Mouse (Mus musculus) stomach, embryonic 16.5 days (tissue): Measurements from ENCODE around the gene Meox1. TPM values are rescaled to one million over a fixed set of nuclear protein-coding genes. Genes with fewer than 3 reads are reported as not detected.

Source experiments
- ATAC-seq: fragments of 200-750 bp; cut with Nextera tagmentation; 2 replicates; pipeline ENCODE4 v1.8.0; 2017; ENCODE audit warnings: moderate number of reproducible peaks, moderate TSS enrichment; ENCODE audit not compliant: insufficient read depth, low FRiP score
- H3K27ac ChIP-seq: fragments of 300-500 bp; sonication (generic); 2 replicates; pipeline ENCODE4 v1.5.1; 2014; ENCODE audit warnings: low read length
- H3K27me3 ChIP-seq: fragments of 300-500 bp; sonication (generic); 2 replicates; pipeline ENCODE4 v1.6.1; 2014; ENCODE audit warnings: low read length, control low read depth, mixed read lengths; ENCODE audit not compliant: control insufficient read depth, insufficient read depth
- H3K36me3 ChIP-seq: fragments of 300-500 bp; sonication (generic); 2 replicates; pipeline ENCODE4 v1.6.1; 2014; ENCODE audit warnings: low read length; ENCODE audit not compliant: control insufficient read depth, insufficient read depth
- H3K4me1 ChIP-seq: fragments of 300-500 bp; sonication (generic); 2 replicates; pipeline ENCODE4 v1.6.1; 2014; ENCODE audit warnings: low read length, control low read depth, mixed read lengths; ENCODE audit not compliant: control insufficient read depth, insufficient read depth
- H3K4me2 ChIP-seq: fragments of 300-500 bp; sonication (generic); 2 replicates; pipeline ENCODE4 v1.6.1; 2014; ENCODE audit warnings: low read depth, low read length, mixed read lengths
- H3K4me3 ChIP-seq: fragments of 300-500 bp; sonication (generic); replicated peaks from 2 replicates; pipeline ENCODE4 v1.5.1; 2014; ENCODE audit warnings: mild to moderate bottlenecking, low read length
- H3K9ac ChIP-seq: fragments of 300-500 bp; sonication (generic); 2 replicates; pipeline ENCODE4 v1.6.1; 2014; ENCODE audit warnings: low read length
- H3K9me3 ChIP-seq: fragments of 300-500 bp; sonication (generic); replicated peaks from 2 replicates; pipeline ENCODE4 v1.6.1; 2016; ENCODE audit warnings: low read length, control low read depth; ENCODE audit not compliant: control insufficient read depth
- WGBS: fragments of 180-500 bp; shearing (Covaris S2); extraction: QIAGEN DNeasy Blood & Tissue Kit; methylation state at CpG from one replicate; pipeline ENCODE4 v1.1.7; 2014; 5-methylcytosine and 5-hydroxymethylcytosine counted together
- polyA plus RNA-seq: library from polyadenylated mRNA; unstranded; fragments of >200 nt; fragmentation: Nextera tagmentation; extraction: Ambion mirVana; gene quantifications from 2 replicates; pipeline ENCODE4 v1.2.1, GENCODE M21; 2015

Meox1 gene
- polyA plus RNA-seq, 1 experiment from 2014 or later: 6.0 TPM

DNA sequence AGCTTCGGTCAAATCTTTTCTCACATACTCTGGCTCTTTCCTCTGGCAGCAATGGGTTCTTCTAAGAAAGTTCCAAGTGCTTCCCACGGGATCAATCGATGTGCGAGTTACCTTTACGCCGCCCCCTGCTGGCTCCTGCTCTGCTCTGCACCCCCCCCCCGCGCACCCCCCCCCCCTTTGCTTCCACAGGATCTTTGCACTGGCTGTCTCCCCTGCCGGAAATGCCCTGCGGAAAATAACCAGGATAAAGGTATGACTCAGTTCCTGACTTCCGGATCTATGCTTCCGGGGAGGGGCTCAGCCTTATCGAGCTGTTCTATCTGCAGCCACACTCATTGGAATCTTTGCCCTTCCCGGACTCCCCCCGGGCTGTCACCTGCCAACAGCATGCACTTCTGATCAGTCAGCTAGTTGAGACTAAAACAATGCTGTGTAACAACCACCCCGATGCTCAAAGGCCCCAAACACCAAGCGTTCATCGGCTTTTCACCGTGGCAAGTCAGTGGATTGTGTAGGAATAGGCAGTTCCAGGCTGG lies 30.3 kb upstream of the Meox1 start:
- Histone ChIP-seq H3K27me3 (no peaks in the 10 kb centered on the region), H3K4me3 (no peak overlapping the region), H3K4me1 (0 out of 2 replicates have a peak, but pooled peaks cover 3% of the 10 kb centered on the region), H3K27ac (no peak overlapping the region), H3K9me3 (no peaks in the 10 kb centered on the region), H3K36me3 (no peaks in the 10 kb centered on the region), H3K4me2 (no peak overlapping the region), H3K9ac (no peak overlapping the region)
- 73% methylated on average over 17 of the region's 19 CpGs for WGBS
- ATAC-seq: no peak

DNA sequence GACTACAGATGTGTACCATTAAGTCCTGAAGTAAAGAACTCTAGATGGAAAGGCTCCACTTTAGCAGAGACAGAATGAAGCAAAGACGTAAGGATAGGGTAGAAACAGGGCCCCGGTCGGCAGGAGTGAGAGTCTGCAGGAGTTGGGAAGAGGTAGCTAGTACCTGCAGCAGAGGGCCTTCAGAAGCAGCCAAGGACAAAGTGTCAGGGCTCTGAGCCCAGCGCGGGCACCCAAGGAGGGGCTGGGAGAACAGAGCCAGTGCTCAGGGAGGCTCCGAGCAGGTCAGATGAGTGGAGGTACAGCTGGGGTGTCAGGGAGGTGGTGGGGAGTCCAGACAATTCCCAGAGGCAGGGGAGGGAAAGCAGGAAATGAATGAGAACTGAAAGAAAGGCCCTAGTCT lies 29.8 kb upstream of the Meox1 start:
- H3K4me1 ChIP-seq: 0 out of 2 replicates have a peak, but pooled peaks cover 3% of the 10 kb centered on the region
- H3K4me3 ChIP-seq: no peak overlapping the region
- H3K4me2 ChIP-seq: no peak overlapping the region
- H3K27ac ChIP-seq: no peak overlapping the region
- no peaks in the 10 kb centered on the region for H3K27me3 ChIP-seq
- 79% methylated on average over 6 of the region's 6 CpGs for WGBS
- no peak overlapping the region for H3K9ac ChIP-seq
- no peak for ATAC-seq
- H3K36me3 ChIP-seq: no peaks in the 10 kb centered on the region
- H3K9me3 ChIP-seq: no peaks in the 10 kb centered on the region

DNA sequence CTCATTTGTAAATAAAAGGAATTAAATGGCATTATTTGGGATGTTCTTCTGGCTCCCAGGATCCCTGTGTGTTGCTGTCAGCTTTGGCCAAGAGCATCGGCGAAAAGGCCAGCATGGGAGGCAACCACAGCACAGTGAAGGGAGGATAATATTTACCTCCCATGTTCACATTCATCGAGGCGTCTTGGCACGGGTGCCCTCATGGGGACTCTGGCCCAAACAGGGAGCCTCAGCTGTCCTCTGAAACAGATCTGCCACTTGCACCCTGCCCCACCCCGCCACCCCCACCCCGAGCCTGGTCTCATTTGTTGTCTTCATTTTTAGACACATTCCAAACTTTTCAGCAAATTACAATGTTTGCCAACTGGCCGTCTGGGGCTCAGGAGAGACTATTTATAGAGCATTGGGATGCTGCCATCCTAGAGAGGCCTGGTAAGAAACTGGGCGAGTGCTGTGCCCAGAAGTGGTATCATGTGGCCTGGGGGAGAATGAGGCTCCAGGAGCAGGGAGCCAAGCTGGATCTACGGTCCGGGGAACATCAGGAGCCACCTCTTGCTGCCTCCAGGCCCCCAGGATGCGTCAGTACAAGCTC lies 27.3 kb upstream of the Meox1 start:
- Histone ChIP-seq H3K36me3 (no peaks in the 10 kb centered on the region), H3K4me2 (no peak overlapping the region), H3K4me1 (0 out of 2 replicates have a peak, but pooled peaks cover 3% of the 10 kb centered on the region), H3K27ac (no peak overlapping the region), H3K9ac (no peak overlapping the region), H3K4me3 (no peak overlapping the region), H3K9me3 (no peaks in the 10 kb centered on the region), H3K27me3 (no peaks in the 10 kb centered on the region)
- no peak for ATAC-seq
- WGBS: 69% methylated on average over 12 of the region's 12 CpGs

DNA sequence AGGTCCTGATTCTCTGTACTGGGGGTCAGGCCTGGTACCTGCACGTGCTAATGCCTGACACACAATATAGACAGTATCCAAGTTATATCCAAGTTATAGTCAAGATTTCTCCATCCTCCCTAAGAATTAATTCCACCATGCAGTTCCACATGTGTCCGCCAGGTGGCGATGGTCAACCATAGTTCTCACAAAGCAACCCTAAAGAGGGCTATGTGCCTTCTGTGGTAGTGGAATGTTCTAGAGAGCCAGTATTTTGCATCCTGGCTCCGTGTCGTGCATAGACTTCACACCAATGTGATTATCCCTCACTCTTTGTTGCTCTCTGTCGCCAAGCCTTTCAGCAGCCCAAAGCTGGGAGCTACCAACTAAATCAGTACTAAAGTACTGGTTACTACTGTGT lies 25.5 kb upstream of the Meox1 start:
- 0 out of 2 replicates have a peak, but pooled peaks cover 3% of the 10 kb centered on the region for H3K4me1 ChIP-seq
- H3K27me3 ChIP-seq: no peaks in the 10 kb centered on the region
- H3K36me3 ChIP-seq: no peaks in the 10 kb centered on the region
- peak; percentile 51; the same call in 1 of the 2 replicates for ATAC-seq
- no peak overlapping the region for H3K27ac ChIP-seq
- no peak overlapping the region for H3K4me2 ChIP-seq
- WGBS: 1% methylated on average over 6 of the region's 6 CpGs
- no peak overlapping the region for H3K9ac ChIP-seq
- no peaks in the 10 kb centered on the region for H3K9me3 ChIP-seq
- no peak overlapping the region for H3K4me3 ChIP-seq

DNA sequence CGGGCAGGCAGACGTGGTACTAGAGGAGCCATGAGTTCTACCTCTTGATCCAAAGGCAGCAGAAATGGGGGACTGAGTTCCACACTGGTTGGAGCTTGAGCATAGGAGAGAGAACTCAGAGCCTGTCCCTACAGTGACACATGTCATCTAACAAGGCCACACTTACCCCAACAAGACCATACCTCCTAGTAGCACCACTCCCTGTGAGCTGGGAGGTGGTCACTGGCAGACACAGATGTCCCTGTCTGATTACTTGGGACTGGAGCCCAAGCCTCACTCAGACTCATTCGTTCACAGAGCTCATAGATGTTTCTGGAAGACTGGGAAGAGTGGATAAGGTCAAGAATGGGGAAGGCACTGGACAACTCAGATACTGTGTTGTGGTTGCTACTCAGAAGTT lies 24.4 kb upstream of the Meox1 start:
- Histone ChIP-seq H3K9ac (no peak overlapping the region), H3K27me3 (no peaks in the 10 kb centered on the region), H3K4me2 (no peak overlapping the region), H3K9me3 (no peaks in the 10 kb centered on the region), H3K4me1 (0 out of 2 replicates have a peak, but pooled peaks cover 3% of the 10 kb centered on the region), H3K36me3 (no peaks in the 10 kb centered on the region), H3K27ac (no peak overlapping the region), H3K4me3 (no peak overlapping the region)
- 75% methylated on average over 3 of the region's 3 CpGs for WGBS
- ATAC-seq: no peak

DNA sequence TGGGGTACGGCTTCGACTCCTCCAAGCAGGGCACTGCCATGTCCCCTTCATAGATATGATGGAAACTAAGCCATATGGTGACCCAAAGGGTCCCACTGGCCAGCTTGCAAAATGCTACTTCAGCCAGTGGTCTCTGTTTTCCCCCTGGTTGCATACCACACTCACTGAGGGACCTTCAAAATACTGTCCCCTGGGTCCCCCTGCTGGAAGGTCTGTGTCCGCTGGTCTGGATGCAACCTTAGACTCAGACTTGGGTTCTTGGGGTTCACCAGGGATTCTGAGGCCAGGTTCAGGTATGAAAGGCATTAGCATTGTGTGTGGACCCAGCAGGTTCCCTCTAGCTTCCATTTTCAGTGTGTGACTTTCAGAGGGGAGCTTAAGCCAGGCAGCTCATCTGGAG lies 22.6 kb upstream of the Meox1 start:
- 71% methylated on average over 3 of the region's 3 CpGs for WGBS
- Histone ChIP-seq H3K4me1 (0 out of 2 replicates have a peak, but pooled peaks cover 3% of the 10 kb centered on the region), H3K4me2 (no peak overlapping the region), H3K36me3 (no peaks in the 10 kb centered on the region), H3K9me3 (no peaks in the 10 kb centered on the region), H3K4me3 (no peak overlapping the region), H3K27me3 (no peaks in the 10 kb centered on the region), H3K27ac (no peak overlapping the region), H3K9ac (no peak overlapping the region)
- no peak for ATAC-seq

DNA sequence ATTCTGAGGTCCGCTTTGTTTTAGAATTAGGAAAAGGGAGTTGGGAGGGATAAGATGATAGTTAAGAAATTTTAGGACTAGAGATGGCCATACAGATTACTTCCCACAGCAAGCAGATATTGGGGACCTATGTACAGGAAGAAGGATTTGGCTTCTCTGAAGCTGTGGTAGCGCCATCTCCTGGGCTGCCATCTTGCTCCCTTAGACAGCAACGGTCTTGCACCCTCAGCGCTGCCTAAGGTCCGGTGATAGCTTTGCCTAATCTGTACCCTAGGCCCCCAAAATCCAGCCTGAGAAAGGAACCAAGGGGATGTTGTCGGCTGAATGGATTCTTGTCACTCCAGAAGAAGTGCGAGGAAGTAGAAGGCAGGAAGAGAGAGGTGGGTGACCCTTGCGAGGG lies 19.4 kb upstream of the Meox1 start:
- Histone ChIP-seq H3K27ac (no peak overlapping the region), H3K4me2 (no peak overlapping the region), H3K4me3 (no peak overlapping the region), H3K27me3 (no peaks in the 10 kb centered on the region), H3K4me1 (peaks cover 3% of the 10 kb centered on the region; the same call in 1 of the 2 replicates), H3K9ac (no peak overlapping the region), H3K9me3 (no peaks in the 10 kb centered on the region), H3K36me3 (no peaks in the 10 kb centered on the region)
- no peak for ATAC-seq
- 53% methylated on average over 8 of the region's 8 CpGs for WGBS

DNA sequence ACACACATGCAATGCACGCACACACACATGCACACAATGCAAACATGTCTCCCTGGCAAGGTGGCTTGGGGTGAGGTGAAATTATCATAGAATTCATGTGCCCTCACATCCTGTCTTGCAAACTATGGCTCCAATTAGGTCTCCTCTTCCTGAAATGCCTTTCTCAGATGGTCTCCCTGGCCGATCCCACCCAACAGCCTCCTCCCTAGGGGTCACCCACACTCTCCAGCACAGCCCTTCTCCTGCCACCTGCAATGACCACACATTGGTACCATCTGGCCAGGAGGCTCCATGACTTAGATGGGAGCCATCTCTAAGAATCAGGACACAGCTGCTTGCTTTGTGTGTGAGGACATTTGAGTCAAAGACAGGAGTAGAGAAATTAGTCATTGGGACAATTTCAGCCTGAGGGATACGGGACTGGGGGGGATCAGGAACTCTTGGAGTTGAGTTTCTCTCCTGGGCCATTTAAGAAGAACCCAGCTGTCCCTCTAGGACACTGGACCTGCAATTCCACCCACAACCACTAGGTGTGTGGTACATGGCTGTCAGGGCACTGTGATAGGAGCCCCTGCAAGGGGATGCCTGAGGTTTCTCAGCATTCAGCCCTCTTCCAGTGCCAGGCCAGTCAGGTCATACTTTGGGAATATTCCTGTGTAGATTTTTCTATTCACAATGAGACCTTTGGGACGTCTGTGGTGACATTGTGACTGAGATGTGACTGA lies 17.8 kb upstream of the Meox1 start:
- H3K4me2 ChIP-seq: no peak overlapping the region
- H3K4me3 ChIP-seq: no peak overlapping the region
- H3K27me3 ChIP-seq: no peaks in the 10 kb centered on the region
- H3K9ac ChIP-seq: no peak overlapping the region
- ATAC-seq: no peak
- H3K27ac ChIP-seq: no peak overlapping the region
- no peaks in the 10 kb centered on the region for H3K36me3 ChIP-seq
- no peaks in the 10 kb centered on the region for H3K9me3 ChIP-seq
- WGBS: 73% methylated on average over 4 of the region's 4 CpGs
- H3K4me1 ChIP-seq: peaks cover 3% of the 10 kb centered on the region; the same call in 1 of the 2 replicates

DNA sequence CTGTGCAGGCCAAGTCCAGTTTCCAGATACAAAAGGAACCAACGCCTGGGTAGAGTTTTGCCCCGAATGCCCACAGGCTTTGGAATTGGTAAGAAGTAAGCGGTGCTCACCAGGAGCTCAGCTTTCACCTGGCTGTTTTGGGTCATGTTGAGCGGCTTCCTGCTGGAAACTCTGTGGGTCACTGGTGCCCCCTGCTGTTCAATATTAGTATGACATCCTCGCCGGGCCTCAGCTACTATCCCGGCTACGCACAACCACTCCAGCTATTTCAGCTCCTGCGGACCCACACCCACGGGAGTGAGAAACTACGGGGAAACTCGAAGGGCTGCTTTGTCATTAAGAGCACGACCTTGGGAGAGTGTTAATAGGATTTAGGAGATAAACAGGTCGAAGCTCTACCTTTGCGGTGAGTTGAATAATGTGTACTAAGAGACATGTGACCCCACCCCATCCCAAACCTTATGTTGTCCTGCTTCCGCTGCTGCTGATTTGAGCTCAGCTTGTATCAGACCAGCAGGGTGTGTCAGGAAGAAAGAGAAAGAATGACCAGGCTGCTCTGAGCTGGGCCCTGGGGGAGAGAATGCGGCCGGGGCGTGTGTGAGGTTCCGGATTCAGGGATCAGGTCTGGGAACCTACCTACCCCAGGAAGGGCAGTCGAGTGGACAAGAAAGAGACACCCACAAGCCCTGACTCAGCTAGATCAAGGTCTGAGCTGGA lies 16.2 kb upstream of the Meox1 start:
- H3K27ac ChIP-seq: no peak overlapping the region
- peaks cover 3% of the 10 kb centered on the region; the same call in 1 of the 2 replicates for H3K4me1 ChIP-seq
- no peaks in the 10 kb centered on the region for H3K36me3 ChIP-seq
- H3K9ac ChIP-seq: no peak overlapping the region
- H3K4me3 ChIP-seq: no peak overlapping the region
- H3K27me3 ChIP-seq: no peaks in the 10 kb centered on the region
- 22% methylated on average over 21 of the region's 21 CpGs for WGBS
- no peaks in the 10 kb centered on the region for H3K9me3 ChIP-seq
- no peak overlapping the region for H3K4me2 ChIP-seq
- ATAC-seq: peak; percentile 30; the same call in 1 of the 2 replicates
